Mouse (Mus musculus): ENCODE measurements at regions not wholly inside any gene's neighbourhood (a gene's known extent, or its start where the extent isn't known, plus 50 kb on each side); places are given as distances from the start of the nearest gene placed in this dataset.

DNA sequence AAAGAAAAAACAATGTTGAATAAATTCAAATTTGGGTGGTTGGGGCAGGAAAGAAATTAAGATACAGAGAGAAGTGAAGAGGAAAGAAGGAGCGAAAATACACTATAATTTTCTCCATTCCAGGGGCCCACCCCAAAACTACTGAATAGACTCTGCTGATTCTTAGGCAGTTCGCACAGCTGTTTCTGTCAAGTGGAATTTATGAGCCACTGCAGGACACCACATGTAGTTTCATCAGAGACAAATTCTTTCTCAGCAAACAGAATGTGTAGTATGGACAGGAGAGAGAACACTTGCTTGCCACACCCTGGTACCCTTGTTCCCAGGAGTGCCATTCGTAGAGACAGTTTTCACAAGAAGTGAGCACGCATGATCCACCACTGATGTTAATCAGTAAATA lies 760.2 kb upstream of the A1bg start:
- DNase-seq, result no peak
- Histone ChIP-seq H3K4me1 (replicated peaks; ENCODE audit: control insufficient read depth, insufficient read depth, low read length) (no peaks in the 10 kb centered on the region), H3K4me3 (ENCODE audit: control insufficient read depth, insufficient read depth, low read length) (no peak overlapping the region), H3K27ac (ENCODE audit: control insufficient read depth, insufficient read depth, low read length) (no peak overlapping the region), H3K27me3 (ENCODE audit: control insufficient read depth, insufficient read depth, low read length) (no peaks in the 10 kb centered on the region), H3K36me3 (ENCODE audit: control insufficient read depth, insufficient read depth, low read length) (no peaks in the 10 kb centered on the region)
- TF ChIP-seq POLR2A (IDR thresholded peaks at IDR 0.05; ENCODE audit: control insufficient read depth, extremely low read depth, insufficient read depth, low read length, poor library complexity), result no peak
- TF ChIP-seq CTCF (IDR thresholded peaks at IDR 0.05; ENCODE audit: borderline replicate concordance, control insufficient read depth, extremely low read depth, insufficient read depth, low read length, poor library complexity), result no peak
- WGBS, result 97% methylated on average over 4 of the region's 4 CpGs

GRCm38 (mm10) chr15:61670556-61670955 lies 747.7 kb upstream of the A1bg start:
- Histone ChIP-seq H3K36me3 (ENCODE audit: control insufficient read depth, insufficient read depth, low read length) (no peaks in the 10 kb centered on the region), H3K4me3 (ENCODE audit: control insufficient read depth, insufficient read depth, low read length) (no peak overlapping the region), H3K4me1 (replicated peaks; ENCODE audit: control insufficient read depth, insufficient read depth, low read length) (peaks cover 4% of the 10 kb centered on the region), H3K27ac (ENCODE audit: control insufficient read depth, insufficient read depth, low read length) (no peak overlapping the region), H3K27me3 (ENCODE audit: control insufficient read depth, insufficient read depth, low read length) (no peaks in the 10 kb centered on the region)
- WGBS, result 33% methylated on average over 5 of the region's 5 CpGs
- peak; percentile 16 for DNase-seq
- TF ChIP-seq POLR2A (IDR thresholded peaks at IDR 0.05; ENCODE audit: control insufficient read depth, extremely low read depth, insufficient read depth, low read length, poor library complexity) (no peak), CTCF (IDR thresholded peaks at IDR 0.05; ENCODE audit: borderline replicate concordance, control insufficient read depth, extremely low read depth, insufficient read depth, low read length, poor library complexity) (no peak)

GRCm38 (mm10) chr15:61660581-61660980 lies 737.8 kb upstream of the A1bg start:
- no peak for DNase-seq
- WGBS, result 78% methylated on average over 3 of the region's 3 CpGs

DNA sequence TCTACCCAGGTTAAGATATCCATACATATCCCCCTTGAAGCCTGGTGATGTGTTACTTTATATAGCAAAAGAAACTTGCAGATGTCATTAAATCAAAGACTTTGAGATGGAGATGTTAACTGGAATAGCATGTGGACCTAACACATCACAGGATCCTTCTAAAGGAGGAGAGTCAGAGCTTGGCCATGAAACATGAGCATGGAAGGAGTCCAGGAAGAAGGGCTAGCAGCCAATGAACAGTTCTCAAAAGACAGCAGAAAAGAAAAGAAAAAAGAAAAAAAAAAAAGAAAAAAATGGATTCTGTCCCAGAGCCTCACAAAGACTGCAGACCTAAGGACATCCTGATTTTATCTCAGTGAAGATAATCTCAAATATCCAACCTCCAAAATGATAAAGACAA lies 734.1 kb upstream of the A1bg start:
- Histone ChIP-seq H3K27me3 (ENCODE audit: control insufficient read depth, insufficient read depth, low read length) (no peaks in the 10 kb centered on the region), H3K27ac (ENCODE audit: control insufficient read depth, insufficient read depth, low read length) (no peak overlapping the region), H3K4me1 (replicated peaks; ENCODE audit: control insufficient read depth, insufficient read depth, low read length) (no peaks in the 10 kb centered on the region), H3K4me3 (ENCODE audit: control insufficient read depth, insufficient read depth, low read length) (no peak overlapping the region), H3K36me3 (ENCODE audit: control insufficient read depth, insufficient read depth, low read length) (no peaks in the 10 kb centered on the region)
- DNase-seq, result no peak
- no peak for TF ChIP-seq CTCF (IDR thresholded peaks at IDR 0.05; ENCODE audit: borderline replicate concordance, control insufficient read depth, extremely low read depth, insufficient read depth, low read length, poor library complexity)
- TF ChIP-seq POLR2A (IDR thresholded peaks at IDR 0.05; ENCODE audit: control insufficient read depth, extremely low read depth, insufficient read depth, low read length, poor library complexity), result no peak

More at GRCm38 (mm10) chr15:61660581-61660980, 737.8 kb upstream of the A1bg start:
- Histone ChIP-seq H3K4me1 (replicated peaks; ENCODE audit: control insufficient read depth, insufficient read depth, low read length) (no peaks in the 10 kb centered on the region), H3K27ac (ENCODE audit: control insufficient read depth, insufficient read depth, low read length) (no peak overlapping the region), H3K27me3 (ENCODE audit: control insufficient read depth, insufficient read depth, low read length) (no peaks in the 10 kb centered on the region), H3K36me3 (ENCODE audit: control insufficient read depth, insufficient read depth, low read length) (no peaks in the 10 kb centered on the region), H3K4me3 (ENCODE audit: control insufficient read depth, insufficient read depth, low read length) (no peak overlapping the region)
- TF ChIP-seq CTCF (IDR thresholded peaks at IDR 0.05; ENCODE audit: borderline replicate concordance, control insufficient read depth, extremely low read depth, insufficient read depth, low read length, poor library complexity) (no peak), POLR2A (IDR thresholded peaks at IDR 0.05; ENCODE audit: control insufficient read depth, extremely low read depth, insufficient read depth, low read length, poor library complexity) (no peak)

- no peak overlapping the region for H3K4me3 ChIP-seq (ENCODE audit: control insufficient read depth, insufficient read depth, low read length)
- no peak for DNase-seq
- WGBS, result 97% methylated on average over 1 of the region's 1 CpGs
- H3K27ac ChIP-seq (ENCODE audit: control insufficient read depth, insufficient read depth, low read length), result no peak overlapping the region
- H3K4me1 ChIP-seq (replicated peaks; ENCODE audit: control insufficient read depth, insufficient read depth, low read length), result no peaks in the 10 kb centered on the region
- no peak for TF ChIP-seq POLR2A (IDR thresholded peaks at IDR 0.05; ENCODE audit: control insufficient read depth, extremely low read depth, insufficient read depth, low read length, poor library complexity)
- TF ChIP-seq CTCF (IDR thresholded peaks at IDR 0.05; ENCODE audit: borderline replicate concordance, control insufficient read depth, extremely low read depth, insufficient read depth, low read length, poor library complexity), result no peak
- H3K27me3 ChIP-seq (ENCODE audit: control insufficient read depth, insufficient read depth, low read length), result no peaks in the 10 kb centered on the region
- no peaks in the 10 kb centered on the region for H3K36me3 ChIP-seq (ENCODE audit: control insufficient read depth, insufficient read depth, low read length)
These were observed 732.0 kb upstream of the A1bg start for GRCm38 (mm10) chr15:61654846-61655245.

DNA sequence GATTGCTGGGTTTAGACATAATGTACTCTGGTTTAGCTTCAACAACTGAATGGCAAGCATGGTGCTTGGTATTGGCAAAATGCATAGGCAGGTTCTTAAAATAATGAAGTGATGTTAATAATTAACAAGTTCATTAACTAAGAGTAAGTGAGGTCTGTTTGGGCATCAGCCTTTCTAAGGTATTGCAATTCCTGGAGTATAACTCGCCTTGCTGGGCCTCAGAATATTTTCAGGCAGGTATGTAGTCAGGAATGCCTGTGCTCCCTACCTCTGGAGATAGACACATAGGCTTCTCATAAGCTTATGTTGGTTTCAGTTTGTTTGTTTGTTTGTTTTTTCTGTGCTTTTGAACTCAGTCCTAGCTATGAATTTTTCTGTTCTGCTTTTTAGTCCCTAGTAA lies 731.0 kb upstream of the A1bg start:
- TF ChIP-seq CTCF (IDR thresholded peaks at IDR 0.05; ENCODE audit: borderline replicate concordance, control insufficient read depth, extremely low read depth, insufficient read depth, low read length, poor library complexity), result no peak
- no peak for TF ChIP-seq POLR2A (IDR thresholded peaks at IDR 0.05; ENCODE audit: control insufficient read depth, extremely low read depth, insufficient read depth, low read length, poor library complexity)
- DNase-seq, result no peak
- Histone ChIP-seq H3K4me1 (replicated peaks; ENCODE audit: control insufficient read depth, insufficient read depth, low read length) (no peaks in the 10 kb centered on the region), H3K27me3 (ENCODE audit: control insufficient read depth, insufficient read depth, low read length) (no peaks in the 10 kb centered on the region), H3K27ac (ENCODE audit: control insufficient read depth, insufficient read depth, low read length) (no peak overlapping the region), H3K4me3 (ENCODE audit: control insufficient read depth, insufficient read depth, low read length) (no peak overlapping the region), H3K36me3 (ENCODE audit: control insufficient read depth, insufficient read depth, low read length) (no peaks in the 10 kb centered on the region)
- 95% methylated on average over 1 of the region's 1 CpGs for WGBS
